Mouse (Mus musculus) right cerebral cortex, adult 2 months (tissue): Measurements from ENCODE around the gene Mon1b.

Source experiments
- DNase-seq, 2 experiments: peaks; one replicate each; pipeline ENCODE4 v3.0.0; 2021 to 2022; ENCODE audit warnings: low spot score in 2 of 2

Mon1b gene

DNA sequence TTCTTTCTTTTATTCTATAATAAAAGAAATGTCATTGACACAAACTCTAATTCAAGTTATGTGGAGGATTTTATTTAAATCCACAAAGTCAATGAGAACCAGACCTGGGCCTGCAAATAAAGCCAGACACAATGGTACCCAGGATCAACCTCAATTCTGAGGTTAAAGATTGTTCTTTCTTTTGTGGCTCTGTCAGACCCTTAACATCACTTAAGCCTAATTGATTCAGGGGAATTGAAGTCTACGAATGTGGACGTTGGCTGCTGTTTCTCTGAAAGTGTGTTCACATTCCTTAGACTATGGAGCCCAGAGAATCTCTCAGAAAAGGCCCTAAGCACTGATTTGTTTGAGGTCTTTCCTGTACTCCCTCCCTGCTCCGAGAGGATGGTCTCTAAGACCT lies 37.9 kb downstream of the Mon1b start:
- no peak for DNase-seq

DNA sequence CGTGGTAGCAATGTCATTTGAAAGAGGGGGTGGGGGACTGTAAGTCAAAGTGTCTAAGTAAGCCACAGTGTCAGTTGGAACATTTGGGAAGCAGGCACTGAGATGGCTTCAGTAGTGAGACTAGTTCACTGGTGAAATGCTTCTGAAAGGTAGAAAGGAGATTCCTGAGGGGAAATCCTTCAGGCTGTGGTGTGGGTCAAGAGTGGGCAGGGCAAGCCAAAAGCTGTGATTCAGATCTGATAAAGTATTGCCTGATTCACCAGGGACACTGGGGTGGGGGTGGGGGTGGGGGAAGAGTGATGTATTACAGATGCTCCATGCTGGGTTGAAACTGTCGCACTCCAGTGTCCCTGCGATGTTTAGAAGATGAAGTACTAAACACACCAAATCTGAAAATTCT lies 39.2 kb downstream of the Mon1b start:
- no peak for DNase-seq

DNA sequence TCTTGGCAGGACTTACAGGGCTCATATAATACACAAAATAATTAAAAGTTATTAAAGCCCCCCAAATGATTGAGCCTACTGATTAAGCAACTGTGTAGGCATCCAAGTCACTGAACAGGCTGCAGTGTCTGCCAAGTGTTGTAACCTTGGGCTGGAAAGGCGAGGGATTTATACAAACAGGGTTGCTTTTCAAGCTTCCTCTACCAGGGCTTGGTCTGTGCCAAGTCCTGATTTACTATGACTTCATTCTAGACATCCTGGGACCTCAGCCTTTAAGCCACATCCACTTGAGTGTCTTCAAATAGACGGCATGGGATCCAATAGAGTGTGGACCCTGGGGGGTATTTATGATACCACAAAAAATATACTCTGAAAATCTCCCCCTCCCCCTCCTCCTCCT lies 39.9 kb downstream of the Mon1b start:
- no peak for DNase-seq

DNA sequence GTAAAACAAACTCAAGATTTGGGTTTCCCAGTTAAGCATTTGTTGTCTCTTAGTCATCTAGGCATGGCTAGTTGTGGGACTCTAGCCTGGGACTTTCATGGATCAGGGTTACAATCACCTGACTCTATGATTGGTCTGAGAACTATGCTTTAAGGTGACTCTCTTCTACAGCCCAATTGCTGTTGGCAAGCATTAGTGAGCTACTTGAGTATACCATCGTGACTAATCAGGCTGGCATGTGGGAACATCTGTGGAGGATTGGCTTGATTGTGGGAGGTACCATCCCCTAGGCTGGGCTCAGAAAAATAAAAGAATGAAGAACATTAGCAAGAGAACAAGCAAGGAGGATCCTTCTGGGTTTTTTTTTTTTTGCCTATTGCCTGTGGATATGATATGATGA lies 41.4 kb downstream of the Mon1b start:
- DNase-seq = no peak

DNA sequence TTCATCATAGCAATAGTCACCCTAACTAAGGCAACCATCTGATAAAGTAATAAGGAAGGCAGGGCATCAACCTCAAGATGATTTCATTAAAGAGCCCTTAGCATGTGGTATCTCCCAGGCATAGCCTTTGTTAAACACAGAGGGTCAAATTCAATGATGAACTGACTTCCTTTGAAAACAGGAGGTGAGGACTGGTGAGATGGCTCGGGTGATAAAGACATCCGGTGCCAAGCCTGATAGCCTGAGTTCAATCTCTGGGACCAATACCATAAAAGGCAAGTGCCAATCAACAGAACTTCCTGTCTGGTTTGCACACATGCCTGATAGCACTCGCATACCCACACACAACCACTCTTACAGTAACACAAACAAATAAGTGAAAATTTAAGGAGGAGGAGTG lies 44.0 kb downstream of the Mon1b start:
- no peak for DNase-seq

DNA sequence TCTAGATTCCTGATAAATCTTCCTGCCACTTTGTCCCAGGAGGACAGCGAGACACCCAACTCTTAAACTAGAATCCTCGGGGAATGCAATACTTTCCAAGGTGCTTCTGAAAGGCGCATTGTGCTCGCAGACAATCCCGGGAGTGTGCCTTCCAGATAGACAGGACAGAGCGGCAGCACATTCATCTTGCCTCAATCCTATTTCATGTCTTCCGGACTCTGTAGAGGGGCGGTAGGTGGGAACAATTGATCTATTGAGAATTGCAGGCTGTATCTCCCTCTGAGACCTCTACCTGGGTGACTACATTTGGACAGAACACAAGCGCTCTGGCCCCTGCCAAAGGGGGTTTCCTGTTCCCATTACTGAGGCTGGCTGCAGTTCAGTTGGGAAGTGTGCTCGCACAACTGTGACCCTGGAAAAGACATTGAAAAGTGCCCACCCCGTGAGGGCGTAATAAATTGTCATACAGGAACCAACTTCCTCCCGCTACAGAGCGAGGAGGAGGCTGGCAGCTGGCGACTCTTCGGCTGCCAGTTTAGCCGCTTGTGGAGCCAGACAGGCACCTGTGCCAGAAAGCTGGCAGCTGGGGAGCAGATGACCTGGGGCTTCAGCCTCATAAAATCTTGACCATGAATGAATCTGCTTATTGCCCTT lies 52.6 kb downstream of the Mon1b start:
- no peak for DNase-seq

DNA sequence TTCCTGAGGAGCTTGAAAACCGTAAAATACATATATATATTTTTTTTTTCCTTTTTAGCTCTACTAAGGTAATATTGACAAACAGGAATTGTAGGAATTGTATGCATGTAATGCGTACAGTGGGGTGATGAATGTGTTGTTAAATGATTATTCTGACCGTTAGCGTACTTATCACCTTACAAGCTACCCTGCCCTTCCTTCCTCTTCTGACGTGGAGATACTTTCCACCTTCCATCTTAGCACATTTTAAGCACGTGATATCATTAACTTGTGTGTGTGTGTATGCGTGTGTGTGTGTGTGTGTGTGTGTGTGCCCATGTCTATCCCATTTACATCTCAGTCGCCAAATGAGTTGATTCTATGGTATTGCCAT lies 53.1 kb downstream of the Mon1b start:
- no peak for DNase-seq

DNA sequence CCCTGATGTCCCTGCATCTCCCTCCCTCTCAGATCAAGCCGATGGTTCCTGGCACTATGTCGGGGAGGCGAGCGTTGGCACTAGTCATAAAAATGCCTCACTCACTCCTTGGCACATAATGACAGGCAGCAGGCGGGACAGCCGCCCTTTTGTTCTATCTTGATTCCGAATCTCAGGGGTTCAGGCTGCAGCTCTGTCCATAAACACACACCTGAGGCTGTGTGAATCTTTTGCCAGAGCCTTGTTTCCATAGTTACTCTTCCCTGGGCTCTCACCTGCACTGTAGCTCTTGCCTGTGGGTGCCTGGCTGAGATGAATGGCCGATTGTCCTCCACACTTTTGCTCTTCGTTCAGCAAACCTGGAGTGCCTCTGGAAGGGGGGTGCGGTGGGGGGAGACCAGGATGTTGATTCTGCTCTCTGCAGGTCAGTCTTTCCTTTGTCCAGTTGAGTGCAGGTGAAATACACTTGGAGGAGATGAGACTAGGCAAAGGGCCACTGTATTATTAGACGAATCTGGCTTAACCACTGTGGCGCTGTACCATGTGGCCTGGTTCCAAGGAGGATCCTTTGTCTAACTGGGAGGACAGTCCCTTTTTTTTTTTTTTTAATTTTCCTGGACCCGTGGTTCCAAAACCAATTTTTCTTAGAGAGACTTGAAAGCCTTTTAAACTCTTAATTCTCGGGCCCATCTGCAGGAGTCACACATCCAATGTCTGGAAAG lies 56.4 kb downstream of the Mon1b start:
- DNase-seq = no peak
